Mouse (Mus musculus) central nervous system, embryonic 14 days (tissue): ENCODE data around the gene Gm21440. TPM values are rescaled to one million over a fixed set of nuclear protein-coding genes. Genes with fewer than 3 reads are reported as not detected.

Experiments used
- polyA plus RNA-seq: library from polyadenylated mRNA; depleted of rRNA; stranded (reverse); fragments of >200 nt; gene quantifications from 2 replicates; pipeline ENCODE4 v1.2.3, GENCODE M21; 2012; rRNA removed

Gm21440 gene
- polyA plus RNA-seq: not detected in 2 replicates

GRCm38 (mm10) chrY:13252091-13252490 lies at the start of gene Gm21440, which contains the start of gene Gm21454:
Gene Gm21440 (plus strand): TSS chrY:13252391.
Gene Gm21454 (plus strand): TSS chrY:13252442.

GRCm38 (mm10) chrY:13223828-13224227 lies 28.4 kb upstream of the Gm21440 start, which contains the start of gene Gm21828:
Gene Gm21828 (minus strand): TSS chrY:13223928.

Other genes starting within 250 kb of the Gm21440 start
- not detected in 2 replicates for gene Gm20807, start 209.5 kb upstream of the Gm21440 start, polyA plus RNA-seq
- gene Gm21891, start 118.9 kb upstream of the Gm21440 start, polyA plus RNA-seq: not detected in 2 replicates
- gene Gm21425, start 90.4 kb upstream of the Gm21440 start, polyA plus RNA-seq: not detected in 2 replicates
- gene Gm21828, start 28.5 kb upstream of the Gm21440 start, polyA plus RNA-seq: not detected in 2 replicates
- not detected in 2 replicates for gene Gm21454, start 51 bp downstream of the Gm21440 start, polyA plus RNA-seq
- gene Gm21725, start 96.7 kb downstream of the Gm21440 start, polyA plus RNA-seq: not detected in 2 replicates
- not detected in 2 replicates for gene Gm21866, start 213.2 kb downstream of the Gm21440 start, polyA plus RNA-seq
- gene Gm20773, start 241.6 kb downstream of the Gm21440 start, polyA plus RNA-seq: not detected in 2 replicates